Mouse (Mus musculus) stomach, postnatal 0 days (tissue): ENCODE results near the gene Fam107b.

Source experiments
- CTCF ChIP-seq: IDR thresholded peaks from 2 replicates; pipeline ENCODE4 v1.5.1; 2016; ENCODE audit warnings: antibody characterized with exemption, low read depth, mild to moderate bottlenecking, moderate library complexity
- EP300 ChIP-seq: optimal IDR thresholded peaks from 2 replicates; pipeline ENCODE3; 2016; ENCODE audit warnings: antibody characterized with exemption

- no peak for TF ChIP-seq CTCF
- no peak for TF ChIP-seq EP300
Measured at GRCm38 (mm10) chr2:3788424-3788786, 218.1 kb downstream of the Fam107b start.
